Mouse (Mus musculus) erythroblast, adult 5-6 weeks (primary cell): ENCODE results near the gene Prr12. TPM values are rescaled to one million over a fixed set of nuclear protein-coding genes. Genes with fewer than 3 reads are reported as not detected.
"Not testable (repeated sequence)": the region's sequence is repeated elsewhere in the genome, so short reads cannot be mapped to it uniquely, and the experiment has no call there.

Source experiments
- ATAC-seq: replicated peaks from 2 replicates; pipeline ENCODE4 v1.8.0; 2016; ENCODE audit warnings: moderate number of reproducible peaks, mild to moderate bottlenecking, moderate TSS enrichment, inconsistent platforms; ENCODE audit not compliant: poor library complexity, low FRiP score, severe bottlenecking
- total RNA-seq, 2 experiments: library from RNA; stranded (forward) in 1 of 2; stranded (reverse) in 1 of 2; fragments of 150-400 nt in 1 of 2; fragments of 200-764, 138-1000 nt in 1 of 2; gene quantifications; 2 replicates each; pipeline versions ENCODE4 v1.2.3 to v1.2.4; 2015 to 2017; ENCODE audit warnings: low replicate concordance in 2 of 2

The Prr12 gene
- total RNA-seq (2015; ENCODE audit: low replicate concordance) (3.3 and 6.1 TPM in 2 replicates), total RNA-seq (2017; ENCODE audit: low replicate concordance) (0.60 and 0.70 TPM in 2 replicates)

GRCm38 (mm10) chr7:45052862-45053116 is at the start of gene Prr12:
Prr12 (minus strand) TSS chr7:45052881.
- ATAC-seq: no peak

GRCm38 (mm10) chr7:45102441-45102840 is 49.8 kb upstream of the Prr12 start:
- ATAC-seq: no peak

- no peak for ATAC-seq
Observed at GRCm38 (mm10) chr7:45100046-45100445, 47.4 kb upstream of the Prr12 start.

GRCm38 (mm10) chr7:45098541-45099240 is 46.0 kb upstream of the Prr12 start:
- no peak for ATAC-seq

GRCm38 (mm10) chr7:45097479-45097878 is 44.8 kb upstream of the Prr12 start:
- no peak for ATAC-seq

- not testable (repeated sequence) for ATAC-seq
Observed at GRCm38 (mm10) chr7:45095965-45096364, 43.3 kb upstream of the Prr12 start.

GRCm38 (mm10) chr7:45095367-45095766 is 42.7 kb upstream of the Prr12 start:
- ATAC-seq: no peak

- no peak for ATAC-seq
Observed at GRCm38 (mm10) chr7:45094121-45094520, 41.4 kb upstream of the Prr12 start.

GRCm38 (mm10) chr7:45093516-45093905 is 40.8 kb upstream of the Prr12 start:
- ATAC-seq: no peak

- no peak for ATAC-seq
Observed at GRCm38 (mm10) chr7:45092828-45093515, 40.3 kb upstream of the Prr12 start.

GRCm38 (mm10) chr7:45092048-45092447 is 39.4 kb upstream of the Prr12 start, which contains the start of gene Rcn3:
Rcn3 (minus strand) TSS chr7:45092221.
- no peak for ATAC-seq

GRCm38 (mm10) chr7:45091001-45091990 is 38.6 kb upstream of the Prr12 start:
- ATAC-seq: no peak

GRCm38 (mm10) chr7:45090251-45090977 is 37.7 kb upstream of the Prr12 start:
- ATAC-seq: 0 out of 2 replicates have a peak, but pooled peaks have one; percentile 35

- no peak for ATAC-seq
Observed at GRCm38 (mm10) chr7:45088597-45088996, 35.9 kb upstream of the Prr12 start.

GRCm38 (mm10) chr7:45086084-45086483 is 33.4 kb upstream of the Prr12 start:
- ATAC-seq: no peak

GRCm38 (mm10) chr7:45083300-45083890 is 30.7 kb upstream of the Prr12 start:
- no peak for ATAC-seq

GRCm38 (mm10) chr7:45082401-45083299 is 30.0 kb upstream of the Prr12 start:
- no peak for ATAC-seq

GRCm38 (mm10) chr7:45081016-45081415 is 28.3 kb upstream of the Prr12 start:
- ATAC-seq: no peak
